Mouse (Mus musculus): Measurements from ENCODE around the gene Nacc1. TPM values are rescaled to one million over a fixed set of nuclear protein-coding genes. Genes with fewer than 3 reads are reported as not detected.

Gene Nacc1
- polyA plus RNA-seq, 1 experiment = 104 TPM

GRCm38 (mm10) chr8:84658951-84659350, 28.7 kb downstream of the Nacc1 start:
- H3K4me3 ChIP-seq (ENCODE audit: low read depth, low read length) = no peak overlapping the region
- no peaks in the 10 kb centered on the region for H3K36me3 ChIP-seq (ENCODE audit: control insufficient read depth, insufficient read depth, low read length)
- no peaks in the 10 kb centered on the region for H3K27me3 ChIP-seq (ENCODE audit: control insufficient read depth, insufficient read depth, low read length)
- 37% methylated on average over 1 of the region's 1 CpGs for WGBS
- peaks cover 14% of the 10 kb centered on the region for H3K4me1 ChIP-seq (ENCODE audit: control insufficient read depth, insufficient read depth, insufficient read length, low read length)
- no peak overlapping the region for H3K27ac ChIP-seq (ENCODE audit: insufficient read depth, low read depth, low read length)
- TF ChIP-seq CTCF (IDR thresholded peaks at IDR 0.05; ENCODE audit: extremely low read depth, insufficient read length, insufficient replicate concordance, low read depth, low read length) (no peak), POLR2A (IDR thresholded peaks at IDR 0.05; ENCODE audit: low read depth, low read length) (no peak)

- H3K4me3 ChIP-seq (ENCODE audit: low read depth, low read length) = no peak overlapping the region
- peaks cover 14% of the 10 kb centered on the region for H3K4me1 ChIP-seq (ENCODE audit: control insufficient read depth, insufficient read depth, insufficient read length, low read length)
- TF ChIP-seq POLR2A (IDR thresholded peaks at IDR 0.05; ENCODE audit: low read depth, low read length) (no peak), CTCF (IDR thresholded peaks at IDR 0.05; ENCODE audit: extremely low read depth, insufficient read length, insufficient replicate concordance, low read depth, low read length) (no peak)
- no peaks in the 10 kb centered on the region for H3K27me3 ChIP-seq (ENCODE audit: control insufficient read depth, insufficient read depth, low read length)
- H3K27ac ChIP-seq (ENCODE audit: insufficient read depth, low read depth, low read length) = peak overlapping the region; percentile 93
- H3K36me3 ChIP-seq (ENCODE audit: control insufficient read depth, insufficient read depth, low read length) = no peaks in the 10 kb centered on the region
- WGBS = 27% methylated on average over 4 of the region's 4 CpGs
These were observed 30.0 kb downstream of the Nacc1 start for GRCm38 (mm10) chr8:84657680-84658079.

DNA sequence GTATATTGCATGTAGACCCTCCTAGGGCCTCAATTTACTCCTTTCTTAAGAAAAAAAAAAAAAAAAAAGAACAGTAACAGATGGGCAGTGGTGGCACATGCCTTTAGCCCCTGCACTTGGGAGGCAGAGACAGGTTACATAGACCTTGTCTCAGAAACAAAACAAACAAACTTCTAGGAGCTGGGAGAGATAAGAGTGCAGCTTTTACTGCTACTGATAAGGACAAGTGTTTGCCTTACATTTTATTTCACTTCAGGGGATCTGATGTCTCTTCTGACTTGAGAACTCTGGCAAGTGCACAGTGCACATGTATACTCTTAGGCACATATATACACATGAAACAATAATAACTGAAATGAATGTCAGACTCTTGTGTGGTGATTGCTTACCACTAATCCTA, 30.5 kb downstream of the Nacc1 start:
- no peak for TF ChIP-seq POLR2A (IDR thresholded peaks at IDR 0.05; ENCODE audit: low read depth, low read length)
- no peak for TF ChIP-seq CTCF (IDR thresholded peaks at IDR 0.05; ENCODE audit: extremely low read depth, insufficient read length, insufficient replicate concordance, low read depth, low read length)
- Histone ChIP-seq H3K4me1 (ENCODE audit: control insufficient read depth, insufficient read depth, insufficient read length, low read length) (peaks cover 14% of the 10 kb centered on the region), H3K27ac (ENCODE audit: insufficient read depth, low read depth, low read length) (peak overlapping the region; percentile 93), H3K36me3 (ENCODE audit: control insufficient read depth, insufficient read depth, low read length) (no peaks in the 10 kb centered on the region), H3K27me3 (ENCODE audit: control insufficient read depth, insufficient read depth, low read length) (no peaks in the 10 kb centered on the region), H3K4me3 (ENCODE audit: low read depth, low read length) (no peak overlapping the region)

DNA sequence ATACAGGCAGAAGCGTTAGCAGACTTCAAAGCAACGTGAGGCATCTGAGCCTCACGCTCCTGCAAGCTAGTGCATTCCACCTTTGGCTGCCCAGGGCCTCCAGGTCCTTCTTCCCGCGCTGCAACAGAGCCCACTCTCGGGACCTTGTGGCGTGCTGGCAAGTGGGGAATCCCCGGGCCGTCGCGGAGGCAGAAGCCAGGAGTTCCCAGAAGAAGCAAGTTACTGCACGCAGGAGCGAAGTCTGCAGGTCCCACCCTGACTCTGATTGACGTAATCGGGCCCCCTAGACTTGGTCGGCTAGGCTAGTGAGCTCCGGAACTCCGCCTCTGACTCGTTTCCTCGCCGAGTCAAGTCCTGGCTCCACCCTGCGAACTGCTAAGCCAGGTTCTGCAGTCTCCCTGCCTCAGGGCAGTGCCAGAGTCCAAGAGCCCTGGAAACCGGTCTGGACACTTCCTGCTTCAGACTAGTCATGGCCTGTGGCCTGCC, 31.0 kb downstream of the Nacc1 start:
- Histone ChIP-seq H3K36me3 (ENCODE audit: control insufficient read depth, insufficient read depth, low read length) (no peaks in the 10 kb centered on the region), H3K27me3 (ENCODE audit: control insufficient read depth, insufficient read depth, low read length) (no peaks in the 10 kb centered on the region), H3K4me3 (ENCODE audit: low read depth, low read length) (peak overlapping the region; percentile 63), H3K4me1 (ENCODE audit: control insufficient read depth, insufficient read depth, insufficient read length, low read length) (peaks cover 14% of the 10 kb centered on the region), H3K27ac (ENCODE audit: insufficient read depth, low read depth, low read length) (peak overlapping the region; percentile 93)
- peak; percentile 49; the same call in 1 of the 2 replicates for TF ChIP-seq POLR2A (IDR thresholded peaks at IDR 0.05; ENCODE audit: low read depth, low read length)
- no peak for TF ChIP-seq CTCF (IDR thresholded peaks at IDR 0.05; ENCODE audit: extremely low read depth, insufficient read length, insufficient replicate concordance, low read depth, low read length)
- under 1% methylated on average over 23 of the region's 23 CpGs for WGBS

DNA sequence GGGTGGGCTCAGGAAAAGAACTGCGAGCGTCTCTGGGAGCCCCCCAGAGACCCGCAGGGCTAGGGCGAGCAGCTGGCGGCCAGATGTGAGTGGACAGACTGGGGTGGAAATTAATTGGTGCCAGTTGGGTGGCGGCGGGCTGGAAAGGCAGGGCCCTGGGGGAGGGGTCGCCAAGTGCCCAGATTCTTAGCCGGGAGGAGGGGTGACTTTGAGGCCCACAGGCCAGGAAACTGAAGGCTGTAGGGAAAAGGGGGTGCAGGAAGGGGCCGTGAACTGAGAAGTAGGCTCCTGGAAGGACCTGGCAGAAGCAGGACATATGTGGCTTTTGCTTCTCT, 31.5 kb downstream of the Nacc1 start:
- Histone ChIP-seq H3K4me1 (ENCODE audit: control insufficient read depth, insufficient read depth, insufficient read length, low read length) (peaks cover 14% of the 10 kb centered on the region), H3K27me3 (ENCODE audit: control insufficient read depth, insufficient read depth, low read length) (no peaks in the 10 kb centered on the region), H3K4me3 (ENCODE audit: low read depth, low read length) (peak overlapping the region; percentile 63), H3K36me3 (ENCODE audit: control insufficient read depth, insufficient read depth, low read length) (no peaks in the 10 kb centered on the region), H3K27ac (ENCODE audit: insufficient read depth, low read depth, low read length) (peak overlapping the region; percentile 93)
- TF ChIP-seq CTCF (IDR thresholded peaks at IDR 0.05; ENCODE audit: extremely low read depth, insufficient read length, insufficient replicate concordance, low read depth, low read length) (no peak), POLR2A (IDR thresholded peaks at IDR 0.05; ENCODE audit: low read depth, low read length) (no peak)
- WGBS = 13% methylated on average over 10 of the region's 10 CpGs

DNA sequence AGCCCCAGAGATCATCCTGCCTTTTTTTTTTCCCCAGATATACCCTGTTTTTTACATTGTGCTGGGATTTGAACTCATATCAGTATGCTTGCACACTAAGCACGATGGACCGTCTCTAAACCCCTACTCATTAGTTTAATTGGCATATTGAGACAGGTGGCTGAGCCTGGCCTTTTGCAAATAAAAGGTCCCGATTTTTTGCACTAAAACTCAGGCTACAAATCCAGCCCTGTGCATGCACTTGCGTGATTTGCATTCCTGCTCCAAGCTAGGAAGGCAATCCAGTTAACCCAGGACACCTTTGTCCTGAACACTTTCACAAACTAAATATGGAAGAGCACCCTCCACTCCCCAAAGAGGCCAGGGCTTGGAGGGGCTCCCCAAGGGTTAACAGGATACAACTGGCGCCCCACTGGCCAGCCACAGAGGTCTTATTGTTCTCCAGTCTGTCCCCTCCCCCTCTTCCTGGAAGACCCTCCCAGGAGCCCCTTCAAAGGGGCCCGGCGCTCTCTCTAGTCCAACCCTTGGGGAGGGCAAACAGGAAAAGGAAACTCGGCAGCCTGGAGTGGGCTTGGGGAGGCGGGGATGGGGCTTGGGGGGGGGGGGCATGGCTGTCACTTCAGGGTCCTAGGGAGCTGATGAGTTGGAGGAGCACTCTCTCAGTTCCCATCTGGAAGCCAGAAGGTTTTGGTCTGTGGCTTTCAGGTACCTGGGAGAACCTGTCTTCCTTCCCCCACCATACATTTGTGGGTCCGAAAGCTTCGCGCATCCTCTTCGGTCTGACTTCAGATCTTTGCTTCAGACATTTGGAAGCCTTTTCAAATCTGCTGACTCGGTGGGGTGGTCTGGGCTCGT, 32.1 kb downstream of the Nacc1 start:
- WGBS = 14% methylated on average over 15 of the region's 15 CpGs
- H3K4me3 ChIP-seq (ENCODE audit: low read depth, low read length) = peak overlapping the region; percentile 63
- peaks cover 14% of the 10 kb centered on the region for H3K4me1 ChIP-seq (ENCODE audit: control insufficient read depth, insufficient read depth, insufficient read length, low read length)
- no peaks in the 10 kb centered on the region for H3K36me3 ChIP-seq (ENCODE audit: control insufficient read depth, insufficient read depth, low read length)
- no peaks in the 10 kb centered on the region for H3K27me3 ChIP-seq (ENCODE audit: control insufficient read depth, insufficient read depth, low read length)
- TF ChIP-seq POLR2A (IDR thresholded peaks at IDR 0.05; ENCODE audit: low read depth, low read length) = no peak
- no peak for TF ChIP-seq CTCF (IDR thresholded peaks at IDR 0.05; ENCODE audit: extremely low read depth, insufficient read length, insufficient replicate concordance, low read depth, low read length)
- peak overlapping the region; percentile 93 for H3K27ac ChIP-seq (ENCODE audit: insufficient read depth, low read depth, low read length)

GRCm38 (mm10) chr8:84654597-84654996, 33.1 kb downstream of the Nacc1 start:
- Histone ChIP-seq H3K27me3 (ENCODE audit: control insufficient read depth, insufficient read depth, low read length) (no peaks in the 10 kb centered on the region), H3K27ac (ENCODE audit: insufficient read depth, low read depth, low read length) (no peak overlapping the region), H3K36me3 (ENCODE audit: control insufficient read depth, insufficient read depth, low read length) (no peaks in the 10 kb centered on the region), H3K4me1 (ENCODE audit: control insufficient read depth, insufficient read depth, insufficient read length, low read length) (peaks cover 12% of the 10 kb centered on the region), H3K4me3 (ENCODE audit: low read depth, low read length) (no peak overlapping the region)
- TF ChIP-seq POLR2A (IDR thresholded peaks at IDR 0.05; ENCODE audit: low read depth, low read length) (no peak), CTCF (IDR thresholded peaks at IDR 0.05; ENCODE audit: extremely low read depth, insufficient read length, insufficient replicate concordance, low read depth, low read length) (no peak)
- WGBS = 63% methylated on average over 4 of the region's 4 CpGs

All from small intestine, adult 2 months (tissue).